Mouse (Mus musculus): ENCODE results near the gene Lekr1. TPM values are rescaled to one million over a fixed set of nuclear protein-coding genes. Genes with fewer than 3 reads are reported as not detected.

Lekr1 gene
- total and polyA plus RNA-seq, 3 experiments: 1.8 to 2.5 TPM; not detected in 1

DNA sequence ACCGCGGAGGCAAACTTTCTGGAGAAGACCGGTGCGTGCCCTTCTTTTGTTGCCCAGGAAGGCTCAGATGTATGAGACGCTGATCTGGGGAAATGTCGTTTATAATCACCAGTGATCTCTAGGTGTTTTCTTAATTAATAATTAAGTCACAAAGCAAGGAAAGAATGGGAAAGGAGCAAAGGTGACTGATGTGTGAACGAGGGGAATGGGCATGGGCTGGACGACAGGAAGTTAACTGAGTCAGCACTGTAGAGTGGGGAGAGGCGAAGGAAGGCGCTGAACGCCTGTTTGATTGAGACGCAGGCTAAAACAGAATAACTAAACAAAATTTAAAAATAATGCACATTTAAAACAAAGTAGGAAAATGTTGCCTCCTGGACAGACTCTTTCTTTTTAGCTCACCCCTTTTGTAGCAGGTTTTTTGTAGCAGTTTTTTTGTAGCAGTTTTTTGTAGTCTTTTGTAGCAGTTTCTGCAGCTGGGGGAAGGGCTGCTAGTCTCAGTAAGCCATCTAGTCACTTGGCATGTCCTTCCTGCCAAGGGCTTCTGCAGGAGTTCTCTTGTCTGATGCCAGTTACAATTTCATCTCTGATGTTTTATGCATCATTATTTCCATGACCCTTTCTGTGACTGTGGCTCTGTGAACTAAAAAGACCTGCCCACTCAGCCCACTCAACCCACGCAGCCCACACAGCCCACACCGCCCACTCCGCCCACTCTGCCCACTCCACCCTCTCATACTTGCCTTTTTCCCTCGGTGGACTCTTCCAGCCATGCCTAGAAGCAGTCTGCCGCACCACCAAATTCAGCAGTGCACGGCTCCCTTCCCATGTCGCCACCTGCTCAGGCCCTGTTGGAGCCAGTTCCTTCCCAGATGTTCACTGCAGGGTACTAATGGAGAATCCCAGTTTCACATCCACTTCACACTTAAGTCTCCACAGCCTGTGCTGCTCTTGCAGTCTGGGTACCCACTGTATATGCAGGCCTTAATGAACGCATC is 98.8 kb downstream of the Lekr1 start:
- H3K27ac ChIP-seq (ENCODE audit: control insufficient read depth, low read depth, low read length): no peak overlapping the region
- no peak overlapping the region for H3K4me3 ChIP-seq (ENCODE audit: control insufficient read depth in 1 of 2, insufficient read depth in 1 of 2, low read depth in 2 of 2, low read length in 2 of 2)
- H3K27me3 ChIP-seq (ENCODE audit: control insufficient read depth in 1 of 2, insufficient read depth in 2 of 2, low read length in 2 of 2): peaks cover 1 to 2% of the 10 kb centered on the region in 2 experiments
- H3K36me3 ChIP-seq (ENCODE audit: control insufficient read depth in 1 of 2, insufficient read depth in 2 of 2, low read length in 2 of 2): no peaks in the 10 kb centered on the region
- DNase-seq (ENCODE audit: low read depth, low spot score): no peak
- no peak overlapping the region for H3K9ac ChIP-seq (ENCODE audit: control insufficient read depth, low read depth, low read length, poor library complexity, severe bottlenecking)
- TF ChIP-seq SMC3 (IDR thresholded peaks at IDR 0.05; ENCODE audit: low read depth, low read length): no peak
- TF ChIP-seq MAZ (IDR thresholded peaks at IDR 0.05; ENCODE audit: low read depth, low read length): no peak
- TF ChIP-seq RCOR1 (IDR thresholded peaks at IDR 0.05; ENCODE audit: low read depth, low read length): no peak
- H3K4me1 ChIP-seq (ENCODE audit: control insufficient read depth in 1 of 2, insufficient read depth in 2 of 2, low read length in 2 of 2): no peaks in the 10 kb centered on the region
- no peaks in the 10 kb centered on the region for H3K9me3 ChIP-seq (replicated peaks; ENCODE audit: insufficient read depth, low read length)
- no peaks in the 10 kb centered on the region for H3K79me2 ChIP-seq (ENCODE audit: control insufficient read depth, insufficient read depth, low read length, poor library complexity)

DNA sequence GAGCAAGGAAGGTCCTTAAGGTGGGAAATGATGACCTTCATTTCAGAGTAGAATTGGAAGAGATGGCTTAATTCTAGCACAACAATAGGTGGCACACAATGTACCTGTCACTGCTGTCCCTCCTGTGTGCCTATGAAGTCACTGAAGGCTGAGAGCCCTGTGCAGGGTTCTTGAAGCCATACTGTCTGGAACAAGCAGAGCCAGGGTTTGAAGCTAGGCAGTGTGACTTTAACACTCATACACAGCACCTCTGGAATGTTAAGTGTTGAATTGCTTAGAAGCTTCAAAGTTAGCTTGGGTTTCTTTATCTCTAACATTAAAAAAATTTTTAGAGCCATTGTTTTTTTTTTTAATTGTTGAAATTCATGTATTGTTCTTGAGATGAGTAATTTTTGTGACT is 100.4 kb downstream of the Lekr1 start:
- Histone ChIP-seq H3K27ac (ENCODE audit: control insufficient read depth, low read depth, low read length) (no peak overlapping the region), H3K4me3 (ENCODE audit: control insufficient read depth in 1 of 2, insufficient read depth in 1 of 2, low read depth in 2 of 2, low read length in 2 of 2) (no peak overlapping the region), H3K27me3 (ENCODE audit: control insufficient read depth in 1 of 2, insufficient read depth in 2 of 2, low read length in 2 of 2) (peaks cover 1 to 2% of the 10 kb centered on the region in 2 experiments), H3K36me3 (ENCODE audit: control insufficient read depth in 1 of 2, insufficient read depth in 2 of 2, low read length in 2 of 2) (no peaks in the 10 kb centered on the region), H3K9ac (ENCODE audit: control insufficient read depth, low read depth, low read length, poor library complexity, severe bottlenecking) (no peak overlapping the region), H3K9me3 (replicated peaks; ENCODE audit: insufficient read depth, low read length) (no peaks in the 10 kb centered on the region), H3K79me2 (ENCODE audit: control insufficient read depth, insufficient read depth, low read length, poor library complexity) (no peaks in the 10 kb centered on the region), H3K4me1 (ENCODE audit: control insufficient read depth in 1 of 2, insufficient read depth in 2 of 2, low read length in 2 of 2) (no peaks in the 10 kb centered on the region)
- TF ChIP-seq ZMIZ1 (IDR thresholded peaks at IDR 0.05; ENCODE audit: low read depth, low read length): no peak
- TF ChIP-seq GATA1 (IDR thresholded peaks at IDR 0.05; ENCODE audit: low read depth, low read length): no peak
- no peak for TF ChIP-seq UBTF (IDR thresholded peaks at IDR 0.05; ENCODE audit: borderline replicate concordance, insufficient read depth, low read depth, low read length)
- TF ChIP-seq POLR2A (IDR thresholded peaks at IDR 0.05; ENCODE audit: control insufficient read depth in 1 of 2, insufficient read depth in 1 of 2, low read depth in 1 of 2, low read length in 2 of 2, poor library complexity in 1 of 2): no peak
- no peak for TF ChIP-seq NRF1 (IDR thresholded peaks at IDR 0.05; ENCODE audit: insufficient read depth, low read depth, low read length, poor library complexity, severe bottlenecking)
- TF ChIP-seq ZNF384 (IDR thresholded peaks at IDR 0.05; ENCODE audit: low read depth, low read length): no peak
- TF ChIP-seq ETS1 (IDR thresholded peaks at IDR 0.05; ENCODE audit: low read depth, low read length): no peak
- TF ChIP-seq MYC (IDR thresholded peaks at IDR 0.05; ENCODE audit: low read depth, low read length): no peak
- TF ChIP-seq POLR2AphosphoS5 (IDR thresholded peaks at IDR 0.05; ENCODE audit: borderline replicate concordance, low read depth, low read length): no peak
- no peak for TF ChIP-seq USF2 (IDR thresholded peaks at IDR 0.05; ENCODE audit: borderline replicate concordance in 1 of 2, insufficient read depth in 1 of 2, low read depth in 1 of 2, low read length in 2 of 2)
- no peak for TF ChIP-seq SIN3A (IDR thresholded peaks at IDR 0.05; ENCODE audit: low read length)
- no peak for TF ChIP-seq NELFE (IDR thresholded peaks at IDR 0.05; ENCODE audit: low read depth, low read length)
- TF ChIP-seq JUND (IDR thresholded peaks at IDR 0.05; ENCODE audit: low read depth, low read length): no peak
- TF ChIP-seq MYB (IDR thresholded peaks at IDR 0.05; ENCODE audit: low read depth, low read length): no peak
- no peak for TF ChIP-seq POLR2AphosphoS2 (IDR thresholded peaks at IDR 0.05; ENCODE audit: low read length)
- TF ChIP-seq MAFK (IDR thresholded peaks at IDR 0.05; ENCODE audit: borderline replicate concordance, low read depth, low read length): no peak
- TF ChIP-seq MEF2A (IDR thresholded peaks at IDR 0.05; ENCODE audit: extremely low read depth, insufficient replicate concordance, low read depth, low read length, poor library complexity, severe bottlenecking): no peak
- DNase-seq (ENCODE audit: low read depth, low spot score): no peak

Measured in MEL (cell line).